Mouse (Mus musculus) heart, embryonic 10.5 days (tissue): Measurements from ENCODE around the gene Olfr1510. TPM values are rescaled to one million over a fixed set of nuclear protein-coding genes. Genes with fewer than 3 reads are reported as not detected.
"Not testable (repeated sequence)": the region's sequence is repeated elsewhere in the genome, so short reads cannot be mapped to it uniquely, and the experiment has no call there.

Experiments used
- DNase-seq: peaks from one replicate; pipeline ENCODE4 v3.0.0-alpha.2; 2017; ENCODE audit warnings: low spot score
- H3K27ac ChIP-seq: fragments of 300-500 bp; sonication (generic); 2 replicates; pipeline ENCODE4 v1.5.1; 2016; ENCODE audit warnings: mild to moderate bottlenecking
- H3K27me3 ChIP-seq: fragments of 300-500 bp; sonication (generic); 2 replicates; pipeline ENCODE4 v1.6.1; 2016; ENCODE audit warnings: mild to moderate bottlenecking; ENCODE audit not compliant: poor library complexity, insufficient read depth, severe bottlenecking
- H3K36me3 ChIP-seq: fragments of 300-500 bp; sonication (generic); 2 replicates; pipeline ENCODE4 v1.6.1; 2016; ENCODE audit warnings: mild to moderate bottlenecking, moderate library complexity
- H3K4me1 ChIP-seq: fragments of 300-500 bp; sonication (generic); 2 replicates; pipeline ENCODE4 v1.6.1; 2016; ENCODE audit warnings: mild to moderate bottlenecking
- H3K4me3 ChIP-seq: fragments of 300-500 bp; sonication (generic); 2 replicates; pipeline ENCODE4 v1.5.1; 2016; ENCODE audit warnings: mild to moderate bottlenecking, moderate library complexity
- H3K9me3 ChIP-seq: fragments of 300-500 bp; sonication (generic); 2 replicates; pipeline ENCODE4 v1.6.1; 2016; ENCODE audit warnings: mild to moderate bottlenecking, moderate library complexity
- WGBS: fragments of 180-500 bp; shearing (Covaris S2); methylation state at CpG from one replicate; pipeline ENCODE4 v1.1.7; 2016; 5-methylcytosine and 5-hydroxymethylcytosine counted together
- polyA plus RNA-seq: library from polyadenylated mRNA; unstranded; fragments of >200 nt; fragmentation: Nextera tagmentation; extraction: Ambion mirVana; gene quantifications from 2 replicates; pipeline ENCODE4 v1.2.1, GENCODE M21; 2016

Gene Olfr1510
- not detected in 2 replicates for polyA plus RNA-seq

DNA sequence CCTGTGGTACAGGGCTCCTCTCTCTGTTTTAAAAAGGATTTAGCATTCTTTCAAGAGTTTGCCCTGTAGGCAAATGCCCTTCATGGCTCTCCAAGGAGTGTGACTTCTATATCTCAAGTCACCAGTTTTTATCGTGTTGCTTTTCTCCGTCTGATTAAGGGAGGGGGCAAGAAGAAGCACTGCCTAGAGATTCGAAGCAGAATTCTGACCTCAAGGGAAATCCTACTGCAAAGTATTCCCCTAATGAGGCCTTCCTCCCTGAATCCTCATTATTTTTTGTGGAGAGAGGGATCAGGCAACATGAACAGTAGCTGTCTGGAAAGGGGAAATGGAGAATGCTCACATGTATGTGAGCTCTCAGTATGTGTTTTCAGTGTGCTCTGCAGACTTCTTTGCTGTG is at the start of gene Olfr1510:
Gene Olfr1510, minus strand, starts transcription at position 101 of the 400 bp plus-strand sequence.
- Histone ChIP-seq H3K27ac (no peak within 1 kb of the TSS), H3K27me3 (no peaks in the 10 kb centered on the region), H3K4me3 (no peak within 1 kb of the TSS), H3K9me3 (no peaks in the 10 kb centered on the region), H3K4me1 (no peaks in the 10 kb centered on the region), H3K36me3 (no peaks in the 10 kb centered on the region)
- DNase-seq: no peak
- 84% methylated on average over 3 of the region's 3 CpGs for WGBS

DNA sequence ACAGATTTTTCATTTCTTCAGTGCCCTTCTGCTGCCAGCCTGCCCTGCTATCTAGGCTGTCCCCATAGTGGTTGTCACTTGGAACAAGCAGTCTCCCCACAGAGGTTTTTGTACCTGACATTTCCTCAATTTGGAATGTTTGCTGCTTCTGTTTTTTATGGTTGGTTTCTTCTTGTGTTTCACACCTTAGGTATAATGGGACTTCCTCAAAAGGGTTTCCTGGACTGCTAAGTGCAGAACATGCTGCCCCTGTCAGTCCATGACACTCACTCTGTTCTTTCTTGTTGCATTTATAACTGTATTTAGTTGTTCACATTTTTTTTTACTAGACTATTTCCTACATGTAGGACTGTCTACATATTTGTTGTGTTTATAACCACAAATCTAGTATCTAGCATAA is 47.8 kb upstream of the Olfr1510 start:
- no peak for DNase-seq
- no peaks in the 10 kb centered on the region for H3K9me3 ChIP-seq

DNA sequence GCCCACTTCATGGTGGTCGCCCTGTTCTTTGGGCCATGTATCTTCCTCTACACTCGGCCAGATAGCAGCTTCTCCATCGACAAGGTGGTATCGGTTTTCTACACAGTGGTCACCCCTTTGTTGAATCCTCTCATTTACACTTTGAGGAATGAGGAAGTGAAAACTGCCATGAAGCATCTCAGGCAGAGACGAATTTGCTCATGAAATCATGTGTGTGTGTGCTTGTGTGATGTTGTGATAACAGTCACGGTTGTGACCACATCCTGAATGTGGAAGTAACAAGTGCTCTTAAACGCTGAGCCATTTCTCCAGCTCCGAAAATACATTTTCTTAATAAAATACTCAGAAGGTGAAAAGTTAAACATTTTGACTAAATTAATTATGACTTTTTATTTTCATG is 37.0 kb upstream of the Olfr1510 start:
- no peaks in the 10 kb centered on the region for H3K36me3 ChIP-seq

More for the DNA sequence above, 47.8 kb upstream of the Olfr1510 start:
- Histone ChIP-seq H3K4me3 (no peak overlapping the region), H3K4me1 (no peaks in the 10 kb centered on the region), H3K36me3 (no peaks in the 10 kb centered on the region), H3K27me3 (no peaks in the 10 kb centered on the region), H3K27ac (no peak overlapping the region)

DNA sequence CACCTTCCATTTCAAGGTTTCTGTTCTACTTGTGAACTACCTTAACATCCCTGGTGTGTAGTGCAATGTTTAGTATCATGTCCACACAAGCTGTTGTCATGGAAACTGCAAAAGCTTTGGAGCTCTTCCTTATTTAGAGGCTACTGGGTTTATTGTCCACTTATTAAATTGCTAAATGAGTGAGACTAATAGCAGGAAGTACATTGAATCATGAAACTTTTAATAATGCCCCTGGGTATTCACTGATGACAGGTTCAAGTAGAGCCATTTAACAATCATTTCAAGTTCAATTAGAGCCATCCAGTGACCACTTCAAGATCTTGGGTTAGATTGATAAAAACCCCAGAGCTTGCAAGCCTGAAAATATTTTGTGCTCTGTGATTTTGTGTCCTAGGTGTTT is 28.5 kb upstream of the Olfr1510 start, which contains the start of gene Olfr1509:
Gene Olfr1509, plus strand, starts transcription at position 301 of the 400 bp plus-strand sequence.
- H3K4me3 ChIP-seq: no peak within 1 kb of the TSS
- no peaks in the 10 kb centered on the region for H3K36me3 ChIP-seq

More for the DNA sequence above, 37.0 kb upstream of the Olfr1510 start:
- no peak for DNase-seq
- no peak overlapping the region for H3K27ac ChIP-seq
- no peaks in the 10 kb centered on the region for H3K27me3 ChIP-seq
- no peak overlapping the region for H3K4me3 ChIP-seq
- H3K9me3 ChIP-seq: no peaks in the 10 kb centered on the region
- H3K4me1 ChIP-seq: no peaks in the 10 kb centered on the region
- 78% methylated on average over 8 of the region's 8 CpGs for WGBS

DNA sequence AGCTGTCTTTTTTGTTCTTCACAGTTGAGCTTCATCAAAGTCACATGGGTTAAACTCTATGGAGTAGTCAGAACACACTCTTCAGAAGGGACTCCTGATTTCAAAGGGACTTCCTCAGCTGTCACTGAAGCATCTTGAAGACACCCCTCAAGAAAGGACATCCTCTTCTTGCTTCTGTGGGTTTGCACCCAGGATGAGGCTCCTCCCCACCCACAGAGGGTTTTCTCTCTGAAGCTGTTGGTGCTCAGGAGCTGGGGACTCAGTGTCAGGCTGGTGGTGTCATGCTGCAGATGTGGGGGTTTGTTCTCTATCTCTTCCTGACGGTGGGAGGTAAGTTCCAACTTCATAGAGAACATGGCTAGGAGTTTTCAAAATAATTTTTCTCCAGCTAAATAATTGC is 13.5 kb upstream of the Olfr1510 start:
- H3K4me3 ChIP-seq: no peak overlapping the region
- H3K4me1 ChIP-seq: no peaks in the 10 kb centered on the region
- no peak for DNase-seq
- 86% methylated on average over 1 of the region's 1 CpGs for WGBS
- 0 out of 2 replicates have a peak, but pooled peaks cover 2% of the 10 kb centered on the region for H3K9me3 ChIP-seq
- no peaks in the 10 kb centered on the region for H3K27me3 ChIP-seq
- no peak overlapping the region for H3K27ac ChIP-seq
- no peaks in the 10 kb centered on the region for H3K36me3 ChIP-seq

More for the DNA sequence above, 28.5 kb upstream of the Olfr1510 start, which contains the start of gene Olfr1509:
- no peak for DNase-seq
- Histone ChIP-seq H3K27ac (no peak within 1 kb of the TSS), H3K4me1 (no peaks in the 10 kb centered on the region), H3K27me3 (no peaks in the 10 kb centered on the region), H3K9me3 (no peaks in the 10 kb centered on the region)

DNA sequence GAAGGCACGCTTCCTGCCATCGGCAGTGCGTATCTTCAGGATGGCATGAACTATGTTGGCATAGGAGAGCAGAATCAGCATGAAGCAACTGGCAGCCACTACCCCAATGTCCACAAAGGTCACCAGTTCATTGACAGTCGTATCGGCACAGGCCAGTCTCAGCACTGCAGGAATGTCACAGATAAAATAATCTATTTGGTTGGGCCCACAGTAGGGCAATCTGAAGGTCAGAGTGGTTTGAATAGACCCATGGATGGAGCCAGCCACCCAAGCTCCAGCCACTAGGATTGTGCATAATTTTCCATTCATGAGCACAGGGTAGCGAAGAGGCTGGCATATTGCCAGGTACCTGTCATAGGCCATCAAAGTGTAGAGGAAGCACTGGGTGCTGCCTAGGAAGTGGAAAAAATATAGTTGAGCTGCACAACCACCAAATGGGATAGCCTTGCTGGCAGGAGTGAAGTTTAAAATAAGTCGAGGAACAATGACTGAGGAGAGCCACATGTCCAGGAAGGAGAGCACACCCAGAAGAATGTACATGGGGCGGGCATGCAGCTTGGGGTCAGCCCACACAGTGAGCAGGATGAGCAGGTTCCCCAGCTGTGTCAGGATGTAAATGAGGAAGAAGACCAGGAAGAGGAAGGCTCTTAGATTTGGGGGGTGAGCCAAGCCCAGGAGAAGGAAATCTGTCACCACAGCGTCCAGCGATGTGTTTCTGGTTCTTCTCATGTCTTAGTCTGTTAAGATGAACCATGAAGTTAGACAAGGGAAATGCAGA is 3.8 kb downstream of the Olfr1510 start:
- not testable (repeated sequence) for H3K27me3 ChIP-seq, H3K4me3 ChIP-seq, H3K27ac ChIP-seq, H3K36me3 ChIP-seq, H3K4me1 ChIP-seq, H3K9me3 ChIP-seq, DNase-seq
- WGBS: 69% methylated on average over 7 of the region's 10 CpGs

DNA sequence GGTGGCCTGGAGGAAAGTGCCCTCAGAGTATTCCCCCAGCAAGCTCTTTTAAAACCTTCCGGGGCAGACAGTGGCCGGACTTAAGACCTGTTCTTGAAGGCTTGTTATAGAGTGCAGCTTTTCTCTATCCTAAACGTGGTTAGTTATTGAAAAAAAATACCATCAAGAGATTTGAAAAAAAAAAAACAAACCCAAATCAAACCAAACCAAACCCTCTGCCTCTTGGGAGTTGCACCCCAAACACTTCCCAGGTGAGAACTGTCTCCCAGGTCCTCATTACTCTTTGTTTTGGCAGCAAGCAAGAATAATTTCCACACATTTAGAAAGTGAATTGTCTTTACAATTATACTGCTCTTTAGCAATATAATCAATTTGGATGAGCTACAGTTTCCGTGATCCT is 16.9 kb downstream of the Olfr1510 start, which contains the start of gene Olfr1511:
Gene Olfr1511, minus strand, starts transcription at position 101 of the 400 bp plus-strand sequence.
- DNase-seq: no peak
- no peak within 1 kb of the TSS for H3K4me3 ChIP-seq
- H3K27me3 ChIP-seq: no peaks in the 10 kb centered on the region
- no peaks in the 10 kb centered on the region for H3K9me3 ChIP-seq
- no peaks in the 10 kb centered on the region for H3K36me3 ChIP-seq
- H3K27ac ChIP-seq: no peak within 1 kb of the TSS
- WGBS: 69% methylated on average over 4 of the region's 4 CpGs
- H3K4me1 ChIP-seq: no peaks in the 10 kb centered on the region

DNA sequence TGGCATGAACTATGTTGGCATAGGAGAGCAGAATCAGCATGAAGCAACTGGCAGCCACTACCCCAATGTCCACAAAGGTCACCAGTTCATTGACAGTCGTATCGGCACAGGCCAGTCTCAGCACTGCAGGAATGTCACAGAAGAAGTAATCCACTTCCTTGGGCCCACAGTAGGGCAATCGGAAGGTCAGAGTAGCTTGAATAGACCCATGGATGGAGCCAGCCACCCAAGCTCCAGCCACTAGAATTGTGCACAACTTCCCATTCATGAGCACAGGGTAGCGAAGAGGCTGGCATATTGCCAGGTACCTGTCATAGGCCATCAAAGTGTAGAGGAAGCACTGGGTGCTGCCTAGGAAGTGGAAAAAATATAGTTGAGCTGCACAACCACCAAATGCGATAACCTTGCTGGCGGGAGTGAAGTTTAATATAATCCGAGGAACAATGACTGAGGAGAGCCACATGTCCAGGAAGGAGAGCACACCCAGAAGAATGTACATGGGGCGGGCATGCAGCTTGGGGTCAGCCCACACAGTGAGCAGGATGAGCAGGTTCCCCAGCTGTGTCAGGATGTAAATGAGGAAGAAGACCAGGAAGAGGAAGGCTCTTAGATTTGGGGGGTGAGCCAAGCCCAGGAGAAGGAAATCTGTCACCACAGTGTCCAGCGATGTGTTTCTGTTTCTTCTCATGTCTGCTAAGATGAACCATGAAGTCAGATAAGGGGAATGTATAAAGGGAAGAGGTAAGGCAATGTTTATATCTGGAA is 23.9 kb downstream of the Olfr1510 start:
- not testable (repeated sequence) for H3K36me3 ChIP-seq, H3K4me1 ChIP-seq, DNase-seq, H3K27ac ChIP-seq, H3K4me3 ChIP-seq, H3K9me3 ChIP-seq, H3K27me3 ChIP-seq
- 83% methylated on average over 9 of the region's 9 CpGs for WGBS

DNA sequence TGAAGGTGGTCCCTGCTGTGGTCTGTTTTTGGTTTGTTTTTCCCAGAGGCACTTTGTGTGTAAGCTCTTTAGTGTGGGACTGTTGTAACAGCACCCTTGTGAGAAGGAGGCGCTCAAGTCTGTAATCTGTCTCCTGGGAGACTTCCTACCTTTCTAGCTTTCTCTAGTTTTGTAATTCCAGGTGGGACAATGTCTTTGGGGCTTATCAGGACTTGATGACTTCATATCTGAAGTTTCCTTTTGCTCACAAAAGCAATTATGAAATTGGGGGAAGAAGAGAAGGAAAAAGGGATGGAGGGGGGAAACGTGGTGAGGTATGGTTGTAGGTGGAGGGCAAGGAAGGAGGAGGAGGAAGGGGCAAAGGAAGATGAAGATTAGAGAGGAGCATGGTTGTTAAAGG is 35.1 kb downstream of the Olfr1510 start, which contains the start of gene Olfr1512:
Gene Olfr1512, minus strand, starts transcription at position 101 of the 400 bp plus-strand sequence.
- Histone ChIP-seq H3K36me3 (no peaks in the 10 kb centered on the region), H3K4me3 (no peak within 1 kb of the TSS), H3K4me1 (no peaks in the 10 kb centered on the region), H3K27me3 (no peaks in the 10 kb centered on the region), H3K27ac (no peak within 1 kb of the TSS), H3K9me3 (no peaks in the 10 kb centered on the region)
- DNase-seq: no peak
- WGBS: 69% methylated on average over 2 of the region's 2 CpGs

DNA sequence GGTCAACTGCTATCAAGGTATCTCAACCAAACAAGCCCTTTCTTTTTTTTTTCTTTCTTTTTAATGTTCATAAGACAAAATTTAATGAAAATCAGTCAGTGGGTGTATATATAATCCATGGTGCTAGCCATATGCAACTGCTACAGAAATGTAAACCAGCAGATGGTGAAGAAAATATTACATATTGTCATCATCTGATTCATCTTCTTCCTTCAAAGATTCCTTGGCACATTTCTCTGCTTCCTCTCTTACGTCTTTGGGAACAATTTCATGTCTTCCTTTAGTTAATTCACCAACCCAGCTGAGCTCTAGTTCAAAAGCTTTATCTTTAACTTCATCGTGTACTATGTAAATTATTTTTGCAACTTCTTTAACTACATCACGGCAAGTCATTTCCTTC is 45.4 kb downstream of the Olfr1510 start:
- H3K4me3 ChIP-seq: no peak overlapping the region
- H3K36me3 ChIP-seq: no peaks in the 10 kb centered on the region
- WGBS: 82% methylated on average over 3 of the region's 3 CpGs
- H3K9me3 ChIP-seq: no peaks in the 10 kb centered on the region
- H3K27ac ChIP-seq: no peak overlapping the region
- H3K4me1 ChIP-seq: no peaks in the 10 kb centered on the region
- no peak for DNase-seq
- no peaks in the 10 kb centered on the region for H3K27me3 ChIP-seq

Other genes starting within 250 kb of the Olfr1510 start
- 40.6 and 45.2 TPM in 2 replicates for gene Supt16, start 217.0 kb downstream of the Olfr1510 start, polyA plus RNA-seq
- 32.6 and 34.0 TPM in 2 replicates for gene Chd8, start 156.6 kb downstream of the Olfr1510 start, polyA plus RNA-seq
- 40.2 and 40.4 TPM in 2 replicates for gene Tox4, start 135.2 kb downstream of the Olfr1510 start, polyA plus RNA-seq
- gene Rab2b, start 134.8 kb downstream of the Olfr1510 start, polyA plus RNA-seq: 15.5 and 17.1 TPM in 2 replicates
- gene Mettl3, start 109.2 kb downstream of the Olfr1510 start, polyA plus RNA-seq: 36.0 and 42.5 TPM in 2 replicates
- gene Sall2, start 85.6 kb downstream of the Olfr1510 start, polyA plus RNA-seq: 12.1 and 17.1 TPM in 2 replicates
- gene Olfr1513, start 58.0 kb downstream of the Olfr1510 start, polyA plus RNA-seq: not detected in 2 replicates
- not detected in 2 replicates for gene Olfr1512, start 35.2 kb downstream of the Olfr1510 start, polyA plus RNA-seq
- not detected in 2 replicates for gene Olfr1511, start 17.0 kb downstream of the Olfr1510 start, polyA plus RNA-seq
- gene Olfr1509, start 28.6 kb upstream of the Olfr1510 start, polyA plus RNA-seq: not detected in 2 replicates
- not detected in 2 replicates for gene Olfr1508, start 53.1 kb upstream of the Olfr1510 start, polyA plus RNA-seq
- not detected in 2 replicates for gene Olfr1507, start 81.4 kb upstream of the Olfr1510 start, polyA plus RNA-seq